Mouse (Mus musculus) urinary bladder, postnatal 25 days (tissue): Measurements from ENCODE around the gene Mavs.

Experiments used
- DNase-seq: peaks from one replicate; pipeline ENCODE4 v3.0.0; 2022; ENCODE audit warnings: low spot score

Gene Mavs

GRCm38 (mm10) chr2:131233307-131234126 is at the start of gene Mavs:
Mavs (plus strand) TSS chr2:131234063.
- DNase-seq = peak; percentile 89

- DNase-seq = no peak
Measured at GRCm38 (mm10) chr2:131186343-131186742, 47.5 kb upstream of the Mavs start.

GRCm38 (mm10) chr2:131186771-131187601 is 46.9 kb upstream of the Mavs start, which contains the start of the genes Cdc25b and Spef1:
Cdc25b (plus strand) TSS chr2:131186949.
Spef1 (minus strand) TSS chr2:131187282.
- peak; percentile 76 for DNase-seq

- DNase-seq = no peak
Measured at GRCm38 (mm10) chr2:131187602-131187922, 46.3 kb upstream of the Mavs start.

GRCm38 (mm10) chr2:131188311-131188710 is 45.6 kb upstream of the Mavs start:
- no peak for DNase-seq

- DNase-seq = no peak
Measured at GRCm38 (mm10) chr2:131189521-131190309, 44.1 kb upstream of the Mavs start.

GRCm38 (mm10) chr2:131190344-131191004 is 43.4 kb upstream of the Mavs start:
- no peak for DNase-seq

- no peak for DNase-seq
Measured at GRCm38 (mm10) chr2:131191005-131191390, 42.9 kb upstream of the Mavs start.

GRCm38 (mm10) chr2:131196606-131197316 is 37.1 kb upstream of the Mavs start:
- no peak for DNase-seq

- DNase-seq = no peak
Measured at GRCm38 (mm10) chr2:131200710-131201109, 33.2 kb upstream of the Mavs start.

- DNase-seq = no peak
Measured at GRCm38 (mm10) chr2:131201262-131201661, 32.6 kb upstream of the Mavs start.

GRCm38 (mm10) chr2:131203816-131204409 is 29.9 kb upstream of the Mavs start:
- peak; percentile 19 for DNase-seq

- peak; percentile 92 for DNase-seq
Measured at GRCm38 (mm10) chr2:131204410-131204981, 29.4 kb upstream of the Mavs start.

- no peak for DNase-seq
Measured at GRCm38 (mm10) chr2:131205521-131206182, 28.2 kb upstream of the Mavs start.

GRCm38 (mm10) chr2:131206778-131207177 is 27.1 kb upstream of the Mavs start, which contains the start of gene Ap5s1:
Ap5s1 (plus strand) TSS chr2:131207078.
- no peak for DNase-seq

- no peak for DNase-seq
Measured at GRCm38 (mm10) chr2:131208356-131208755, 25.5 kb upstream of the Mavs start.

GRCm38 (mm10) chr2:131209125-131209795 is 24.6 kb upstream of the Mavs start:
- DNase-seq = no peak

- DNase-seq = peak; percentile 92
Measured at GRCm38 (mm10) chr2:131209969-131210792, 23.7 kb upstream of the Mavs start.
